Mouse (Mus musculus) splenic B cell, adult 2 months (primary cell): Measurements from ENCODE around the gene Npr1.

Experiments used
- DNase-seq: peaks from one replicate; pipeline ENCODE4 v3.0.0-alpha.2; 2011; ENCODE audit warnings: low read depth, low spot score
- H3K27me3 ChIP-seq: 2 replicates; pipeline ENCODE4 v1.6.1; 2012; ENCODE audit warnings: mild to moderate bottlenecking, low read length, moderate library complexity, mixed read lengths; ENCODE audit not compliant: control insufficient read depth, poor library complexity, insufficient read depth, severe bottlenecking
- H3K36me3 ChIP-seq: 2 replicates; pipeline ENCODE4 v1.6.1; 2012; ENCODE audit warnings: mild to moderate bottlenecking, low read length, moderate library complexity, mixed read lengths; ENCODE audit not compliant: control insufficient read depth, poor library complexity, insufficient read depth, severe bottlenecking

The Npr1 gene

DNA sequence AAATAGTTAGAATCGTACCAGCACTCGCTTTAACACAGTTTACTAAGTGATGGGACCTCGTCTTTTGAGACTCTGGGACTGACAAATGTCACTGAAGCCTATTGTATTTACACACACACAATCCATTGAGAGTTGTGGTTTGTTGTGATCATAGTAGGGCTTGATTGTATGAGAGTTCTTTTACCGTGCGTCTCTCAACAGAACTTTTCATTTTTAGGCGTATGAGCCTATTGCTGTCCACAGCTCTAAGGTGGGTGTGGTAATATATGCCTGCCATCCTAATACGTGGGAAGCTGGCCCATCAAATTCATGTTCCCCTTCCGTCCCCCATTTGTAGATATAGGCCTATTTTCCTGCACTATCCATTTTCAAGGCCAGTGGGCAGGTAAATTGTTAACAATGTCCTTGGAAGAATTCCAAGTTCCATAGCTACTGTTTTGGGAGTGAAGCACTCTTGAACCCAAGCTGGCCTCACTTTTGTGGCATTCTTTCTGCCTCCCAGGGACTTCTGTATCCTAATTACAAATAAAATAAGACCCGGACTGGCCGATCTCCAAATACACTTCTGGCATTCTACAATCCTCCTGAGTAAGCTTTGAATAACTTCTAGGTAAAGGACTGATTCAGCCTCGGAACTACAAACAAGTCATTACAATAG lies 31.5 kb downstream of the Npr1 start:
- no peak for DNase-seq
- Histone ChIP-seq H3K36me3 (no peaks in the 10 kb centered on the region), H3K27me3 (no peaks in the 10 kb centered on the region)

DNA sequence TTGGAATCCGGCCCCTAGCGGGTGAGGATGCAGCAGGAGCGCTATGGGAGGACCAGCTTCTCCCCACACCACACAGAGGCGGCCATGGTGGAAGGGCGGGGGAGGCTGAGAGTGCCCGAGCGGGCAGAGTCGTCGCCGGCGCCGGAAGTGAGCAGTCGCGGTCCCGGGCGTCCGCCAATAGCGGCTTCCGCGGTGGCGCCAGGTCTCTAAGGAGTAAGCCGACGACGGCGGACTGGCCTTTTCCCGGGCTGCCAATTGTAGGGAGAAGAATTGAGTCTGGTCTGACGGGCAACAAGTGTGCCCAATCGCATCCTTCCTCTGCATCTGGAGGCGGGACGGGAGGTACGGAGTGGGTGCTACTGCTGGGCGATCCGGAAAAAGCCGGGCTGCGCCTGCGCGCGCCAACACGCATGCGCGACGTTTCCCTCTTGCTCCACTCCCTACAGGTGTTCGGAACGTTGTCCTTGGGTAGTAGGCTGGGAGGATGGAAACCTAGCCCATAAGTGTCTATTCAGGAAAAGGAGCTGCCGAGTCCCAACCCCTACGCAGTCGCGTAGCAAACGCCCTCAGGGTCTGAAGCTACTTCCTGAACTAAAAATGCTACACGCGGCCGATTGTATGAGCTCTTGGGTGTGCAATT lies 32.2 kb downstream of the Npr1 start, which contains the start of gene Ints3:
Gene Ints3, minus strand, starts transcription at position 242 of the 640 bp plus-strand sequence.
- Histone ChIP-seq H3K27me3 (no peaks in the 10 kb centered on the region), H3K36me3 (no peaks in the 10 kb centered on the region)
- peak; percentile 98 for DNase-seq

DNA sequence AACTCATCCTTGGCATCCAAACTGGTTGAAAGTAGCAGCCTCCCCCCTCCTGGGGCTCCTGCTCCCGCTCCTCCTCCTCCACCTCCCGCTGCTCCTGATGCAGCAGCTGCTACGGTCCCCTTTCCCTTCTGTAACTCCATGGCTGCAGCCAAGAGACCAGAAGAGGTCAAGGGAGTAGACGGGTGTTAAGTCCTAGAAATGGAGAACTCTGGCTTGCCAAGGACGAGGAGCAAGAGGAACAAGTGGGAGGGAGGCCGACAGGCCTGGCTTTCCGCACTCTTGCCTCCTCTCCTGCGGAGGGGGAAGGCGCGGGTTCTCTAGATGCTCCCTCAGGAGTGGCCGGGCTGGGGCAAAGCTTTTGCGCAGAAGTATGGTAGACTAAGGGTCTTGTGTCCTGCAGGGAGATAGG lies 32.9 kb downstream of the Npr1 start:
- Histone ChIP-seq H3K36me3 (no peaks in the 10 kb centered on the region), H3K27me3 (no peaks in the 10 kb centered on the region)
- no peak for DNase-seq

DNA sequence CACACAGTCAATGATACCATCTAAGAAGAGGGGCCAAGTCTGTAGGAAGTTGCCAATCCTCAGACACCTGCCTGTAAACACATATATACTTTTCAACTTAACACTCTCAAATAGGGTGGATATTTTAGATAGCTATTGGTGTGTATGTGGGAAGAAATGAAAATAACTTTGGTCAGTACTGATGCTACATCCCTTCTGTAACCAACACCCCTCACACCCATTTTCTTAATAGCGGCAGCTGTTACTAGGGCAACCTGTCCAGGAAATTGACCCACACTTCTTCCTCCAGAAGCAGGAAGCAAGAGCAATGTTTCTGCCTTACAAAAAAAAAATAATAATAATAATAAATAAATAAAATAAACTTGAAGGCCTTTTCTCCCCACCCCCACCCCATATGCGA lies 33.3 kb downstream of the Npr1 start:
- Histone ChIP-seq H3K36me3 (no peaks in the 10 kb centered on the region), H3K27me3 (no peaks in the 10 kb centered on the region)
- no peak for DNase-seq

DNA sequence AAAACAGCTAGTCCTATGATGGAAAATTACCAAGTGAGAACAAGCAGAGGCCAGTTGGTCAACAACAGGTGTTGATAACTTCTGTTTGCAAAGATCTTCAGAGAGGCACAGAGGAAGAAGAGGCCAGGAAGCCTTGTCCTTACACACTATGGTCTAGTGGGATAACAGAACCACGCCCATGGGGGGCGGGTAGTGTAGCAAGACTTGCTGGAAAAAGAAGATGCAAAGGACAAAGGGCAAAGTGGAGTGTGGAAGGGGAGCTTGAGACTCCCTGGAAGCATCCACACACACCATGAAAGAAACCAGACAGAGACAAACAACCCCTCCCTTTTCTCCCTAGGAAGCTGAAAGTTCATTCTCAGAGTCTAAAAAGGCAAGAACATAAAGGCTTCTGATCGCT lies 36.1 kb downstream of the Npr1 start:
- no peak for DNase-seq
- Histone ChIP-seq H3K36me3 (no peaks in the 10 kb centered on the region), H3K27me3 (no peaks in the 10 kb centered on the region)

DNA sequence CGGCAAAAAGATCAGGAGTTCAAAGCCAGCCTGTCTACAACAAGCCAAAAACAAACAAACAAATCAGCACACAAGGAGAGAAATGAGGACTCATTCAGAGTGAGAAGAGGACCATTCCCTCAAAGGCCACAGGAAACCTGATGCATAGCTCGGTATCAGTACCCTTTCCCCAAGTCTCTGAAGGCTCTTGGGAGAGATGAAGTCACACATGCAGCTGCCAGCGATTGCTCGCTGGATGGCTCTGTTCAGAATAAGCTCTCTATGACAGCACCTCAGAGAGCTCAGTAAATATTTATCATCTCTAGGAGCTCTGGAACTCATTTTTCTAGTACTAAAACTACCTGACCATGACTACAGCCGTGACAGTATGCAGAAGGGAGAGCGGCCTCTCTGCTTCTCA lies 37.5 kb downstream of the Npr1 start:
- no peak for DNase-seq
- no peaks in the 10 kb centered on the region for H3K36me3 ChIP-seq
- no peaks in the 10 kb centered on the region for H3K27me3 ChIP-seq

DNA sequence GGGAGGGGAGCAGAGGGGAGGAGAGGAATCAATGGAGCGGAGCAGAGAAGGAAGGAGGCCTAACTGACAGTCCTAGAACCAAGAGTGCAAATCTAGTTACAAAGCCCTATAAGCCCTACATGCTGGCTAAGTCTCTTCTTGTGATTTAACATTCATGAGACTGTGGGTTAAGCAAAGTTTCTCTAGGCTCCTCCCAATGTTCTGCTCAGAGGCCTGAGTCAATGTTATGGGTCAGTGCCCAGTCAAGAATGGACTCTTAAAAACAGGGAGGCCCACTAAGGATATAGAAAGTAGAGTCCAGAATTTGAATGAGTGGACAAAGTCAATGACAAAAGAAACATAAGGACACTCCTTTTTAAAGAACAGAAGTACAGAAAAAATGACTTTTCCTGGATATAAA lies 38.1 kb downstream of the Npr1 start:
- Histone ChIP-seq H3K36me3 (peaks cover 2% of the 10 kb centered on the region; the same call in 1 of the 2 replicates), H3K27me3 (no peaks in the 10 kb centered on the region)
- DNase-seq: no peak

DNA sequence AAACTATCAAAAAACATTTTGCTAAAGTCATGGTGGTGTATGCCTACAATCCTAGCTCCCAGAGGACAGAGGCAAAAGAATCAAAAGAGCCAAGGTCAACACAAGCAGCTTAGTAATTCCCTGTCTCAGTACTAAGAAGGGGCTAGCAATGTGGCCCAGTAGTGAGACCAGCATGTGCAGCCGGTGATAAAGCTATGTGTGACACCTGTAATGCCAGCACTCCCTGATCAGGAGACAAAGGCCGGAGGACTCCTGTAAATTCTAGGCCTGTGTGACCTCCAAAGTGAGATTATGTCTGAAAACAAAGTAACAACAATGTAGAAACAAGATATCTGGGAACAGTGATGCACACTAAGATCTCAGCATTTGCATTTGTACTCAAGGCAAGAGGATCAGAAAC lies 40.2 kb downstream of the Npr1 start:
- no peaks in the 10 kb centered on the region for H3K27me3 ChIP-seq
- DNase-seq: no peak
- H3K36me3 ChIP-seq: peaks cover 6% of the 10 kb centered on the region

DNA sequence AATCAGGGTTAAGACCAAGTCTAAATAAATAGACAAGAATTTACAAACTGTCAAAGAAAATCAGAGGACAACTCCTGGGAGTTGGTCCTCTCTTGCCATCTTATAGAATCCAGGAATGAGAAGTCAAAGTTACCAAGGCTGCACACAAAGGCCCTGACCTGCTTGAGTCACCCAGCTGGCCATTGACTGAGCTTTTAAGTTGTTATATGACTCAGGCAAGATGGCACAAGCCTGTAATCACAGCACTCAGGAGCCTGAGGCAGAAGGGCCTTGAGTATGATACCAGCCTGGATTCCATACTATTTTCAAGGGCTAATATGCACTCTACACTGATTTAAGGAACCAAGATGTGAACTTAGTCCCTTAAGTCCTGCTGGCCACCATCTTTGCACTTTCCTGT lies 42.1 kb downstream of the Npr1 start:
- peaks cover 6% of the 10 kb centered on the region for H3K36me3 ChIP-seq
- no peaks in the 10 kb centered on the region for H3K27me3 ChIP-seq
- no peak for DNase-seq

DNA sequence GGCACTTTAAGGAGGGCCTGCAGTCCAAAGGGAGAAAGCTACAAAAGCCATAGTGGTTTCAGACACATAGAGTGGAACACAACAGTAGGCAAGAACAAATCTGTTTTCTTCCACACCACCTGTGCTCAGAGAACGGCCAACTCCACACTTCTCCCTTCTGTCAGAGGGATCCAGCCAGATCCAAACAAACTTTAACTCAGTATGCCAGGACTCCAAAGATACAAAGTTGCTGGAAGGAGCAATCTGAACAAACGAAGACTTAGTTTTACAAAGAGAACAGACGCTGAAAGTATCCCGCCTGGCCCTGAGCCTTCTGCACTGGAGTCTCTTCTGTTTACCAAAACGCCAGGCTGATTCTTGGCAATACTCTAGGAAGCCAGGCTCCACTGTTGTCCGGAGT lies 45.0 kb downstream of the Npr1 start:
- no peak for DNase-seq
- no peaks in the 10 kb centered on the region for H3K27me3 ChIP-seq
- H3K36me3 ChIP-seq: peaks cover 9% of the 10 kb centered on the region

DNA sequence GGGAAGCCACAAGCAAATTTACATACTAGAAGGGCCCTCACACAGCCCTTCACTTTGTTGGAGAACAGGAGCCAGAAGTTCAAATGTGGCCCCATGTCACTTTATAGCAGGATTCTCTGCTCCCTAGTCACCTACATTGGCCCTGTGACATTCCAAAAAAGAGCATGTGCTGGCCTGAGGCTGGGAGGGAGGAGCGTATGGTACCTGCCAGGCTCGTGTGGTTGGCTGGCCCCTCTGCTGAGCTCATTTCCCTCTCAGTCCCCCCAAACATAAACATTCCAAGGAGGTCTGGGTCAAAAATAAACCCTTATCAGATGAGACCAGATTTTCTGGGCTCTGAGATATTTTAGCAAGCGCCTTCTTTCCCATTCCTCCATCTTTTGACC lies 52.7 kb downstream of the Npr1 start:
- H3K36me3 ChIP-seq: no peaks in the 10 kb centered on the region; the same call in 1 of the 2 replicates
- no peaks in the 10 kb centered on the region for H3K27me3 ChIP-seq
- DNase-seq: no peak

DNA sequence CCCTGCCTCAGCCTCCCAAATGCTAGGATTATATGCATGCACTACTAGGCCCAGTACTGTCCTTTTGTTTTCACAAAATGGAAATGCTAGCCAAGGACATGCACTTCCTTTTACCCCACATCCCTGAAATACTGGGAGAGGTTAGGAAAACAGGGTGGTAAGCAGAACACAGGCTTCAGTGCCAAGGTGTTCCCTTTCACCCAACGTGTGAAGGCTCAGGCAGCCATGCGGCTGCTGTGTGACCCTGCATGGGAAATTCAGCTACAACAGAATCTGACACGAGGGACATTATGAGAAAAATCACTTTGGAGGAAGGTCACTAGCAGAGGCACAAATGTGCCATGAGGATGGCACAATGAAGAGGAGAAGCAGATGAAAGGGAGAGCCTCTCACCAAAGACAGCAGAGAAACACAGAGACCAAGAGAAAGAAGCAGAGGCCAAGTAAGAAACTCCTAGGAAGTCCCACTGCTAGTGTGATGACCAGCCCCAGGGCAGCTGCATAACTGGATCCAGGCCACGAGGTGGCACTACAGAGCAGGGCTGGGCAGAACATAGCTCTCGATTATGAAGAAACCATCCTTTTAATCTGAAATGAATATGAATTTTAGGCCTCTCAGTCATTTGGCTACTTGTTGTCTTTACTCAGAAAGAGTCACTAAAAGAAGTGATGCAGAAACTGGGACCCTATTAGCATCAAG lies 53.2 kb downstream of the Npr1 start:
- Histone ChIP-seq H3K27me3 (no peaks in the 10 kb centered on the region), H3K36me3 (no peaks in the 10 kb centered on the region; the same call in none of the 2 replicates)
- DNase-seq: peak; percentile 77

DNA sequence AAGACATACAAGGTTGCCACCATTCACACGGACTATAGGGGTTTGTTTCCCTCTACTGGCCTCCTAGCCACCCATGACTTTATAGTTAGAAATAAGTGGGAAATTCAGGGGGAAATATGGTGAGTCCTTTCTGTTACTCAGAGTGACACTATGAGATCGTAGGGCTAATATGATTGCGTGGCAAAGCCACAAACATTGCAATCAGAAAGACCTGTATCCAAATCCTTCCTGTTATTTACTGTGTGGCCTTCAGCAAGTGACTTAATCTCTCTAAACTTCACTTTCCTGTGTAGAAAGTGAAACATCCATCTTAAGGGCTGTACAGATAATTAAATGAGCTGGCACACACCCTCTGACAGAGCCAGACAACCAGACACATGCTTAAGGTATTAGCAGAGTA lies 56.9 kb downstream of the Npr1 start:
- DNase-seq: no peak
- H3K36me3 ChIP-seq: peaks cover 5% of the 10 kb centered on the region

DNA sequence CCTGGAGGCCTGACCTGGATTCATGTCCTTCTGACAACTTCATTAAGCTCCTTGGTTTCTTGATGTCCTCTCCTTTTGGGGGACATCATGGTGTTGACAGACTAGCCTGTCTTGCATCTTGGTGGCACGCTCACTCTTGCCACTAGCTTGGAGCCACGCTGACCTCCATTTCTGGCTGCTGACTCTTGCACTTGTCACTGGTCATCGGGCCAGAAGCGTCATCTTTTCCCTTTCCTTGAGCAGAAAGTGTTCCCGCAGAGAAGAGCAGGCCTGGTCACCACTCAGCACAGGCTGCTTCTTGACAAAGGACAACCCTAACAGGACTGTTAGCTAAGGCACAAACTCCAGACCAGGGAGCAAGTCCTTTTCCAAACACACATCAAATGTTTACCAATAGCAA lies 59.3 kb downstream of the Npr1 start:
- Histone ChIP-seq H3K27me3 (no peaks in the 10 kb centered on the region), H3K36me3 (peaks cover 8% of the 10 kb centered on the region)
- no peak for DNase-seq

More for the DNA sequence above, 56.9 kb downstream of the Npr1 start:
- H3K27me3 ChIP-seq: no peaks in the 10 kb centered on the region

DNA sequence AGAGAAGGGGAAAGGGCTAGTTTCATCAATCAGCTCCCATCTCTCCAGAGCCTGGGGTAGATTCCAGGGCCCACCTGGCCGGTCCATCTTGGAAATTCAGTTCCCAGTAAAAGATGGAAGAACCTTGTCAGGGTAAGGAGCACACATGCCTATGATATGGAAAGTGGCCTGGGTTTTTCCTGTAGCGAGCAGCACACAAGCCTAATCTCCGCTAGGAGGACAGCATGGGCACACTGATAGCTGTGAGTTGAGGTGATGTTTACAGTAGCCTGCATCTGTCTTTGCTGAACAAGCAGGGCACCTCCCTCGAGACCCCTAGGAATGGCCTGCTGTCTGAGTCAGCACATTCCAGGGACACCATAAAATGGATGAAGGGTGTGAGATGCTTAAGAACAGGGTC lies 61.1 kb downstream of the Npr1 start:
- Histone ChIP-seq H3K27me3 (no peaks in the 10 kb centered on the region), H3K36me3 (peaks cover 10% of the 10 kb centered on the region)
- no peak for DNase-seq
